Mouse (Mus musculus): ENCODE results near the gene Tgfbr1. TPM values are rescaled to one million over a fixed set of nuclear protein-coding genes. Genes with fewer than 3 reads are reported as not detected.

Gene Tgfbr1
- polyA plus RNA-seq, 1 experiment from 2014 or later, result 24.3 TPM

Other genes with a start within 250 kb of the Tgfbr1 start
- 23.1 and 23.7 TPM in 2 replicates for gene Col15a1, start 145.1 kb upstream of the Tgfbr1 start, polyA plus RNA-seq (2015; fragmentation: Nextera tagmentation; extraction: Ambion mirVana)
- 59.2 and 65.8 TPM in 2 replicates for gene Alg2, start 121.1 kb downstream of the Tgfbr1 start, polyA plus RNA-seq (2015; fragmentation: Nextera tagmentation; extraction: Ambion mirVana)
- gene Sec61b, start 121.4 kb downstream of the Tgfbr1 start, polyA plus RNA-seq (2015; fragmentation: Nextera tagmentation; extraction: Ambion mirVana), result 466 and 488 TPM in 2 replicates